Mouse (Mus musculus): ENCODE data around the gene Trim63.
"Not testable (repeated sequence)": the region's sequence is repeated elsewhere in the genome, so short reads cannot be mapped to it uniquely, and the experiment has no call there.

Trim63 gene

DNA sequence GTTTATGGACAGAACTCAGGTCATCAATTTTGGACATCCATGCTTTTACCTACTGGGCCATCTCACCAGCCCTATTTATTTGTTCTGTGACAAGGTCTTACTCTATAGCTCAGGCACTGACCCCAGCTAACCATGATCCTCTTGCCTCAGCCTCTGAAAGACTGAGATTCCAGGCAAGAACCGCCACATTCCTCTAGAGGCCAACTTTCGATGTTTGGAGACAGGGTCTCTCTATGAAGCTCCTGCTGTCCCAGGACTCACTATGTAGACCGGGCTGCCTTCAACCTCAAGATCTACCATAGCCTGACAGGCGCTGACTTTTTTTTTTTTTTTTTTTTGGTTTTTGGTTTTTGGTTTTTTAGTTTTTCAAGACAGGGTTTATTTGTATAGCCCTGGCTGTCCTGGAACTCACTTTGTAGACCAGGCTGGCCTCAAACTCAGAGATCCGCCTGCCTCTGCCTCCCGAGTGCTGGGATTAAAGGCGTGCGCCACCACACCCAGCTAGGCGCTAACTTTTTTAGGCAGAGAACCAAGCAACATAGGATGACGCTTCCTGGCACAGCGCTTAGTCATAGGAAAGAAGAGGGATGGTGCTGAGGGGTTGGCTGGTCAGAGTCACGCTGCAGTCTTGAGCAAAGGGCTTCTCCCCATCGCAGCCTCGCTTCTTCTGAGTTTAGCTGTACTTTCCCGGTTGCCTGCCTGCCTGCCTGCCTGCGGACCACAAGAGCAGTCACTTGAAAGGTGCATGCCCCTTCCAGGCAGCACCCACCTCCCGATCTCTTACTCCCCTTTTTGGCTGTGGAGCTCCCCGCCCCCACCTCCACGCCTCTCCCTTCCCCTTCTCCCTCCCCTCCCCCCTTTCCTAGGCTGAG is 16.1 kb upstream of the Trim63 start:
- 0 out of 2 replicates have a peak, but pooled peaks have one; percentile 50 for ATAC-seq (ENCODE audit: low TSS enrichment)

DNA sequence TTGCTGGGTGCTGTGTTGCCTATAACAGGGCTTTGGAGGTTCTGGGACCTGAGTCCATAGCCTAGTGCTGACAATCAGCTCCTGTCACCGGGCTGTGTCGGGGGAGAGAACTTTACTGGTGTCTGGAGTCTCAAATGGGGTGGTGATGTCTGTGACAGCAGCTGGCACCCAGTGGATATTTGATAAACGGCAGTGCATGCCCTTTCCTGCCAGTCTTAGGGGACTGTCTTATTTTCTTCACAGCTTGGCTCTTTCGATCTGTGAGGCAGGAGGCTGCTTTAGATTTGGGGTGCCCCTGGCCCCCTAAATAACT is 15.5 kb upstream of the Trim63 start:
- no peak for ATAC-seq (ENCODE audit: low TSS enrichment)

DNA sequence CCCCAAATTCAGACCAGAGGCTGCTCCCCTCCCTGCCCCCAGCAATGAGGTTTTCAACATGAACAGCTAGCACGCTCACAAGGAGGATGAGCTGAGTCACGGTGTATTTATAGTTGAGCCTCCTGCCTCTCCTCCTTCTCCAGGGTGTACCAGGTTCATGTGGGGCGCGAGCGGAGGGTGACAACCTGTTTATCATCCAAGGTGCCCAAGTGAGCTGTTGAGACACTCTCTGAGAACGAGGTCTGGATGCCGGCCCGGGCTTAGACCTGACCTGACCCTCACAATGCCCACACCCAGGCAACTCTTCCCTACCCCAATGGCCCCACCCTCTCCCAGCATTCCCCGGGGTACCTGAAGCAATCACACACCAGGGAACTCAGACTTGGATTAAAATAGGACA is 14.6 kb upstream of the Trim63 start:
- ATAC-seq (ENCODE audit: low TSS enrichment): peak; percentile 93

DNA sequence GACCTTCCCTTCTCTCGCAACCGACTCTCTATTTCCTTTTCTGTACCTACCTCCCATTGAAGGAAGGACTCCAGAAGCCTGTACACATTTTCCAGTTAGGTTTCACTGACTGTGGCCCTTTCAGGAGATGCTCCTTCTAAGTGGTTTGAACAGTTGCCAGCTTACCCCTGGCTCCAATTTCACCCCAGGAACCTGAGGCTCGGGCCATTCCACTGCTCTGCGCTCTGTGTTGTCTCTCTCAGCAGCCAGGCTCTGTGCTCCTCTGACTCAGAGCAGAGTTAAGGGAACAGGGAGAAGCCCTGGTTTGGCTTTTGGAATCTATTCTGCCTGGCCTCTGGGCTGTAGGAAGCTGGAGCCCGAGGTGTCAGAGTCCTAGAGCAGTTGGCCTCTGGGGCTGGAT is 12.8 kb upstream of the Trim63 start:
- ATAC-seq (ENCODE audit: low TSS enrichment): no peak

DNA sequence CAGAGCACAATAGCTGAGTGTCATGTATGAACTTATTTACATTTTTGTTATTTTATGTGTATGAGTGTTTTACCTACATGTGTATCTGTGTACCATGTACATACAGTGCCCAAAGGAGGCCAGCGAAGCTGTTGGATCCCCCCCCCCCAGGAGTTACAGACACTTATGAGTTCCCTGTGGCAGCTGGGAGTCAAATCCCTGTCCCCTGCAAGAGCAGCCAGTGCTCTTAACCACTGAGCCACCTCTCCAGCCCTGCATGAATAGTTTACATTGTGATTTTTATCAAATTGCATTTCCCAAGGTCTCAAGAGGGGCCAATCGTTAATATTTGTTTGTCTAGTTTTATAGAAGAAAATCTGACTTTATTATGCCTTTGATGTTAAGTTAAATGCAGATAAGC is 8.0 kb upstream of the Trim63 start:
- no peak for ATAC-seq (ENCODE audit: low TSS enrichment)

DNA sequence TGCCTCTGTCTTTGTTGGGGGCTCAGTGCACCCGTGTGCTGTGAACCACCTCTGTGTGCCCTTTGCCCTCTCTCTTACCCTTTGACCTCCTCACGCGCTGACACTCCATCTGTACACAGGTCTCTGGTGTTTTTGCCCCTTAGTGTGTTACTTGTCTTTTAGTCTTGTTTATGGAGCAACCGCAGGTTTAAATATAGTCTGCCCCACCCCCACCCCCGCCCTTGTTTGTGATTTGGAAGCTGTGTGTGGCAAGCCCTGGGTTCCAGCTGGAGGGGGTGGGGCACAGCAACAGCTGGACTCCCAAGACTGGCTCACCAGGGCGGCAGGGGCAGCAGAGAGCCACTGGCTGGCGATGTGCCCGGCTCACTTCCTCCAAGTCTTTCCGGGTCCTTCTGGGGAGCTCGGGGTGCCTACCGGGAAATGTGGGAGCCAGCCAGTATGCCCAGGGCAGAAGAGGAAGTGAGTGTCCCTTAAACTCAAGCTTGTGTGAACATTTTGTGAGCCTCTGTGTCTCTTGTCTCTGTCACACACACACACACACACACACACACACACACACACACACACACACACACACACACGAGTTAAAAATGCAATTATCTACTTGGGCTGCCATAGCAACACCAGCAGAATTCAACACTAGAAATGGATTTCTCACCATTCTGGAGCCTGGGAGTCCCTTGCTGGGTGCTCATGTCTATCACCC is 7.4 kb upstream of the Trim63 start:
- ATAC-seq (ENCODE audit: low TSS enrichment): peak; percentile 55; the same call in 1 of the 2 replicates

DNA sequence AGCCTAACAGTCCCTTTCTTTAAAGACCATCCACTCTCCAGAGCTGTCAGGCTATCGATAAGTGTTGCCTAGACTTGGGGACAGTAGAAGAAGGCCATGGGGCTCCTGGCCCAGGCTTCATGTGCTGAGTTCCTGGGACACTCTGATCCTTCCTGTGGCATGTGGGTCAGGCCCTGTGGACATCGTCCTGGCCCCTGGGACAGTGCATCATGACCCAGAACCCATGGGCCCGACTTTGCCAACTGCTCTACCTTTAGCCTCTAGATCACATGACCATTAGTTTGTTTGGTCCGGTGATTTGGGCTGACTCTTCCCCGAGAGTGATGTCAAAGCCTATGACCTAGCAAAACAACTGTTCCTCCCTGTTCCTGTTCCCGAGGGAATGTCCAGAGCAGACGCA is 4.8 kb upstream of the Trim63 start:
- no peak for ATAC-seq (ENCODE audit: low TSS enrichment)

DNA sequence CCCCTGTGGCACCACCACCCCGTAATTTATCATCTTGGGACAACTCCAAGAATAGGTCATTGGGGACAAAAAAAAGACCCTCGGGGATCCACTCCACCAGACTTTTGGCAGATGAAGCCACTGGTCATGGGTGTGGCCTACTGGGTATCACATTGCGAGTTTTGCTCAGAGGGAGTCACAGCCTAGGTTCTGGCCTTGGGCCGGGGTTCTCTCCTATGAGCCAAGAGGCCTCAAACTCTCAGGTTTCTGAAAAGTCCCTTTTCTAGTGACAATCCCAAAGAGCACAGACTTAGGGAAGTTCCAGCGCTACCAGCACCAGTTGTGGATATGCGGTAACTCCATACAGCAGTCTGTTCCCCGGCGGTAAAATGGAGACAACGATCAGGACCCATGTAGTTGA is 4.3 kb upstream of the Trim63 start:
- ATAC-seq (ENCODE audit: low TSS enrichment): no peak

DNA sequence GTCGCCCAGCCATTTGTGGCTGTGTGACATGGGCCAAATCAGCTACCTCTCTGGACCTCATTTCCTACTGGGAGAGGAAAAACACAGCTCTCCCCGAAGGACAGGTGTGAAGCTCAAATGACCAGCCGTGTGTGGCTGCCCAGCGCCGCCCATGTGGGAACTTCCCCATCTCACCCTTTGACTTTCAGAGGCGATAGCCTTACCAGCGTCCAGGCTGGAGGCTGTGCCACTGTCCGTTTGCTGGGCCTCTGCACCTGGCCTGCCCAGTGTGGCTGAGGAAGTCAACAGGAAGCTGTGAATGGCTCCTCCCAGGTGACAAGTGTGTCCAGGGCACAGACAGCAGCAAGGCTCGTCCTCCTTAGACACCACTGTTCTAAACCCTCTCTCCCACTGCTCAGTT is 3.1 kb upstream of the Trim63 start:
- no peak for ATAC-seq (ENCODE audit: low TSS enrichment)

DNA sequence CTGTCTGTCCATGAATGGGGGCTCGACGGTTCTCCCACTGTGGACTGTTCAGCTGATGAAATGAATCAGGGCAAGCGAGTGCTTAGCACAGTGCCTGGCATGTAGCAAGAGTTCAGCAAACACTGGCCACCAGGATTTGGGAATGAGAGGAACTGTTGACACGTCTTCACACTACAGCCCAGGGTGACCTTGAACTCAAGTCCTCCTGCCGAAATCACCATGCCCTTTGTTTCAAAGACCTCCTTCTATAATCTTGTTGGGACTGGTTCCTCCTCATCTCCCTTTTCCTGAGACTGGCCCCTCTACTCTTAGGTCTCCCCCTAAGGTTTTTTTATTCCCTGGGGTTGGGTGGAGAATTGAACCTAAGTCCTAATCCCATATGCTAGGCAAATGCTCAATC is 2.6 kb upstream of the Trim63 start:
- ATAC-seq (ENCODE audit: low TSS enrichment): no peak

DNA sequence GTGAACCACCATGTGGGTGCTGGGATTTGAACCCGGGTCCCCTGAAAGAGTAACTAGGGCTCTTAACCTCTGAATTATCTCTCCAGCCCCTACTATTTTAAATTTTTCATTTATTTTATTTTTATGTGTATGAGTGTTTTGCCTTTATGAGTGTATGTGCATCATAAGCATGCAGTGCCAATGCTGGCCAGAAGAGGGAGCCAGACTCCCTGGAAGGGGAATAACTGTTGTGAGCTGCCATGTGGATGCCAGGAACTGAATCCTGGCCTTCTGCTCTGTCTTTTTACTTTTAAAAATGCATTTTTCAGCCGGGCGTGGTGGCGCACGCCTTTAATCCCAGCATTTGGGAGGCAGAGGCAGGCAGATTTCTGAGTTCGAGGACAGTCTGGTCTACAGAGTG is 2.0 kb upstream of the Trim63 start:
- ATAC-seq (ENCODE audit: low TSS enrichment): no peak

DNA sequence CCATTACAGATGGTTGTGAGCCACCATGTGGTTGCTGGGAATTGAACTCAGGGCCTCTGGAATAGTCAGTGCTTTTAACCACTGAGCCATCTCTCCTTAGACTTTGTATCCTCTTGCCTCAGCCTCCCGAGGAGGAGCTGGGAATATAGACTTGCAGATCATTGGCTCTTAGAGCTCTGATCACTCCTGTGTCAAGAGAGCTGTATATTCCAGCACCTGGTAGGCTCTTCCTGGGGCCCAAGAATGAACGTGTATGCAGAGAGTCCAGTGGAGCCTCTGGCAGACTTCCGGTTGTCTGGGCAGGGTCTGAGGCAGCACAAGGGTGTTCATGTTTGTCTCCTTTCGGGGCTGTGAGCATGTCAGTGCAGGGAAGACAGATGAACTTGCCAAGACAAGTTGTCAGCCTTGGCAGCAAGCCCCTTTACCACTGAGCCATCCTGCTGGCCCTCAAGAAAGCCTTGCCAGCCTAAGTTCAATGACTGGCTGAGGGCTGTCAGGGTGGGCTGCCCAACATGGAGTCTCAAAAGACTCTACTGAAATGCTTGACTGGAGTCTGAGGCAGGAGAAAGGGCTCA is 752 bp upstream of the Trim63 start:
- ATAC-seq (ENCODE audit: low TSS enrichment): no peak

DNA sequence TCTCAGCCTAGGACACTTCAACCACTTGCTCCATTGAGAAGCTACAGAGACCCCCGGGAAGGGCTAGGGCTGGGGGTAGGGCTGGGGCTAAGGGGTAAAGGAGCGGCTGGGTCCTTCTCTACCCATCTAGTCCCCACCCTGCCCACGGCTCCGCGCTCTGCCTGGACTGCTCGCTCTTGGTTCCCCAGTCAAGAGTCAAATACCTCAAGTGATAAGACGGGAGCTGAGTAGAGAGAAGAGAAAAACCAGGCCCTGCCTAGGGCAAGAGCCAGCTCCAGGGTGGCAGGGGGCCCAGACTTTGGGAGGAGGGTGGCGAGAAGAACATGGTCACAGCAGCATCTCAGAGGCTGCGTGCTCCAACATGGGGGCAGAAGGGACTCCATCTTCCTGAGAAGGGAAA is 550 bp downstream of the Trim63 start:
- no peak for ATAC-seq (ENCODE audit: low TSS enrichment)

DNA sequence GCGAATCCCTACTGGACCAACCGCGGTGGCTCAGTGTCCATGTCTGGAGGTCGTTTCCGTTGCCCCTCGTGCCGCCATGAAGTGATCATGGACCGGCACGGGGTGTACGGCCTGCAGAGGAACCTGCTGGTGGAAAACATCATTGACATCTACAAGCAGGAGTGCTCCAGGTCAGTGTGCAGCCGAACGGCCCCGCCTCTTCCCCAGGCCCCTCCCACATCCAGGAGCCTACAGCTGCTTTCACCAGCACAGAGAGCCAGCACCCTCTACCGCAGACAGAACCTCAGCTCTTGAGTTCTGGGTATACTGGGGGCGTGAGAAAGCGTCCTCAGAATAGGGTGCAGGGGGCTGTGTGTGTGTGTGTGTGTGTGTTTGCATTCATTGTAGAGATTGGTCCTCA is 1.5 kb downstream of the Trim63 start:
- ATAC-seq (ENCODE audit: low TSS enrichment): no peak

DNA sequence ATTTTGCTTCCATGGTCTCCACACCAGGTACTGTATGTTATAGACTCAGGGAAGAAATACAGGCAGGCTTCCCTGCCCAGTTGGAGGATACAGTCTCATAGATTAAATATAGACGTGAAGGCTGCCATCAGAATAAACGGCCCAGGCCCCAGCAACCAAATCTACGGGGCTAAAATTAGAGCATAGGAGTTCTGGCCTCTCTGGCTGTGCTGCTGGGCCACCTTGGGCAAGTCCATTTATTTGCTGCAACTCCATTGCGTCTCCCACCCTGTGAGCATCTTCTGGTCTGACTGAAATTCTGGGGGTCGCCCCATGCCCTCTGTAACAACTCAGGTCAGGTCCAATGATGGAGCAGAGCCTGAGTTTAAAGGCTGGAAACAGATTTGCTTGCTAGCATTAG is 4.2 kb downstream of the Trim63 start:
- ATAC-seq (ENCODE audit: low TSS enrichment): no peak

DNA sequence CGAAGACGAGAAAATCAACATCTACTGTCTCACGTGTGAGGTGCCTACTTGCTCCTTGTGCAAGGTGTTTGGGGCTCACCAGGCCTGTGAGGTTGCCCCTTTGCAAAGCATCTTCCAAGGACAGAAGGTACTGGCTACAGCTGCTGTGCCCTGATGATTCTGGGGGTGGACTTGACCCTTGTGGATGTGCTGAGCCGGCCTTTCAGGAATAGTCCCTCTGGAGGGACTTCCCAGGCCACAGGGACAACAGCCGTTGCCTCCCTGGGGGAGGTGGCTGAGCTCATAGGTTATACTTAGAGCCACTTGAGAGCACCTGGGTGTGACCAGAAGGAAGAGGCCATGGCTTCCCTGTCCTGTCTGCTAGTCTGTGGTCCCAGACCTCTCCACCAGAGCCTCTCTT is 4.8 kb downstream of the Trim63 start:
- ATAC-seq (ENCODE audit: low TSS enrichment): no peak

DNA sequence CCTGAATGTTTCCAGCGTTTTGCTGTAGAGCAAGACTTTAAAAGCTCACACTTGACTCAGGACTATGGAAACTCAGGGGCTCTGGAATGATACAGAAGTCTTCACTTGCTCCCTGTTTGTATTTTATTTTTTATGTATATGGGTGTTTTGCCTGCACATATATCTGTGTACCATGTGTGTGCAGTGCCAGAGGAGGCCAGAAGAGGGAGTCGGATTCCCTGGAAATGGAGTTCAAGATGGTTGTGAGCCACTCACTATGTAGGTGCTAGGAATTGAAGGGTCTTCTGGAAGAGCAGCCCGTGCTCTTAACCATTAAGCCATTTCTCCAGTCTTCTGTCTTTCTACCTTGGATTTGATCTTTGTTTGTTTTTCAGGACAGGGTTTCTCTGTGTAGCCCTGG is 6.6 kb downstream of the Trim63 start:
- no peak for ATAC-seq (ENCODE audit: low TSS enrichment)

DNA sequence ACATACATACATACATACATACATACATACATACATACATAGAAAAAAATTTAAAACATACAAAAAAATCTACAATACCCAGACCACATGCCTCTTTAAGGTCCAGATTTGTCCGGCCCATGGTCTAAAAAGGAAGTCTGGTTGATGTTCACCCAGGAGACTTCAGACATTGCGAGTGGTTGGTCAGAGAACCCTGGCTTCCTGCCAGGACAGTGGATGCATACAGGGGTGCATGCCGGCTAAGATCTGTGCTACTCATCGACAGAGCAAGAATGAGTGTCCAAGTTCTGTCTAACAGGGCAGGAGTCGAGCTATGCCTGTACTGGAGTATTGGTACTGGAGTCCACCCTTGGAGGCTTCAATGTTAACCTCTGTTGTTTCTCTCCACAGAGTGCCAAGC is 9.7 kb downstream of the Trim63 start:
- no peak for ATAC-seq (ENCODE audit: low TSS enrichment)

DNA sequence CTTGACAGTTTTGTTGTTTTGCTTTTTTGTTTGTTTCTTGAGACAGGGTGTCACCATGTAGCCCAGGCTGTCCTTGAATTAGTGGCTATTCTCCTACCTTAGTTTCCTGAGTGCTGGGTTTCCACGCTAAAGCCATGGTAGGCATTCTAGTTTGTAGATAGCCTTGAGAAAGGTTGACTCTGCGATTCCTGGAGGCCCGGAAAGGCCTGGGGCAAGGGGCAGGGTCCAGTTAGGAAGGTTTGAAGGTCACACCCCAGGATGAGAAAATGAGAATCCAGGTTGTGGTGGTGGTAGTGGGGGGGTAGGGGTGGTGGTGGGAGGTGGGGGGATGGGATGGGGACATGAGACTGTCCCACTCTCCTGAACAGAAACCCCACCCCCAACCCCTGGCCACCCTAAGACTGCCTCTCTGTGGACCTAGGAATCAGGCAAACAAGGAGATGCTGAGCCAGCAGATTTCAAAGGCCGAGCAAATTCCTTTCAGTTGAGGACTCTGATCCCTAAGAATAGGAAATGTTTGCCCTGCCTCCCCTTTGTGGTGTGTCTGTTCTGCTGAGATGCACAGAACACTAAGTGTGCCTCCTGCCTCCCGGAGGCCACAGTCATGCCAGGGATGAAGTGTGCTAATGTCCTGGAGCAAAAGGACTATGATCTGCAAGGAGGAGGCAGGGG is 12.1 kb downstream of the Trim63 start:
- no peak for ATAC-seq (ENCODE audit: low TSS enrichment)

DNA sequence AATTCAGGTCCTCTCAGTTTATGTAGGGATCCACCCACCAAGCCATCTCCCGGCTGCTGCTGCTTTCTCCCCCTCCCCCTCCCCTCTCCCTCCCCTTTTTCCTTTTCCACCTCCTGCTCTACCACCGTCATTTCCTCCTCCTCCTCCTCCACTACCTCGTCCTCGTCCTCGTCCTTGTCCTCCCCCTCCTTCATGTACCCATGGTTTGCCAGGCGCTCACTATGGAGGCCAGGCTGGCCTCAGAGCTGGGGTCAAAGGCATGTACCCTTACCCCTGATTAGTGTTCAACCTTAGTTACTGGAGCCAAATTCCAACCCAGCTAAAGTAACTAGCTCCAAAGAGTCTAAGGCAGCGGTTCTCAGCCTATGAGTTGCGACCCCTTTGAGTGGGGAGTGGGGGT is 13.2 kb downstream of the Trim63 start:
- ATAC-seq (ENCODE audit: low TSS enrichment): no peak

DNA sequence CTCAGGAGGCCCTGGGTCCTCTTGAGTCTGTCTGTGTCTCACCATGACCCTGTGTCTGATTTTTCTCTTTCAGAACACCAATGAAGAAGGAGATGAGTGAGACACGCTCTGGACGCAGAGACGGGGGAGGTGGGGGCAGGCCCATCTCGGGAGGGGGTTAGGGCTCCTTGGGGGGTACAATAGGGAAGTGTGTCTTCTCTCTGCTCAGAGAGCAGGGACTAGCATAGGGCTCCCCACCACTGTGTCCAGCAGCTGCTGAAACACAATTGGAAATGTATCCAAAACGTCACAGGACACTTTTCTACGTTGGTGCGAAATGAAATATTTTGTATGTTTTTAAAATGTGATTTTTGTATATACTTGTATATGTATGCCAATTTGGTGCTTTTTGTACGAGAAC is 13.9 kb downstream of the Trim63 start:
- no peak for ATAC-seq (ENCODE audit: low TSS enrichment)

DNA sequence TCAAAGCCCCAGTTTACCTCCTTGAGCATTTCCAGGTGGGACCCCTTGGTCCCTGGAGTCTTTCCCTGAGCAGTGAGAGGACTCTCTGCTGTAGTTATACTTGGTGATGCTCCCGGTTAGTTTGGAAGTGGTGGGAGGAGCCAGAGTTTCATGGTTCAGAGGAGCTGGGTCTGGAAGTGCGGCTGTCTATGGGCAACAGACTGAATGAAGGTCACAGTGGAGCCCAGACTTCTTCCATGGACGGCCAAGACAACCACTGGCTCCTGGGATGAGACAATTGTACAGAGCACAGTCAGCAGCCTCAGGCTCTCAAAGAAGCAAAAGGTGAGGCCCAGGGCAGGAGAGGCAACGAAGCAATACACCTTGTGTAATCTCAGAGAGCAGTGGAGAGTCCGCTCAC is 15.4 kb downstream of the Trim63 start:
- ATAC-seq (ENCODE audit: low TSS enrichment): no peak

DNA sequence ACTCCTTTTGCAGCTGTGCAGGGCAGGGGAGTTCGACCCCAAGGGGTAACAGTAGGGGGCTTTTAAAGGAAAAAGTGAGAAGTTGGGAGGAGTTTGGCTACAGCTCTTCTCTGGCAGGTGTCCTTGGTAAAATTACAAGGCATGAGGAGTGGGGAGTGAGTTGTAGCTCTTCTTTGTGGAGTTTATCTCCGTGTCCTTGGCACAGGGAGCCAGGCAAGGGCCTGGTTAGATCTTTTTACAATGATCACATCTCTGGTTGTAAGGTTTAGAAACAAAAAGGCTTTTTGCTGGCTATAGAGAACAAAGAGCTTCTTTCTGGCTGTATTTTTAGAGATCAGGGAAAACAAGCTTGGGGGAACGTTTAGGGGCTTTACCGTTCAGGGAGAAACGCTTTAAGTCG is 26.3 kb downstream of the Trim63 start:
- not testable (repeated sequence) for ATAC-seq (ENCODE audit: low TSS enrichment)
